Mouse (Mus musculus) forebrain, embryonic 16.5 days (tissue): ENCODE results near the gene Epop. TPM values are rescaled to one million over a fixed set of nuclear protein-coding genes. Genes with fewer than 3 reads are reported as not detected.

Experiments used
- ATAC-seq: fragments of 200-750 bp; cut with Nextera tagmentation; 2 replicates; pipeline ENCODE4 v1.8.0; 2017; ENCODE audit warnings: mild to moderate bottlenecking, moderate library complexity
- H3K27ac ChIP-seq: fragments of 300-500 bp; sonication (generic); 2 replicates; pipeline ENCODE4 v1.5.1; 2014; ENCODE audit warnings: low read length, control low read depth
- H3K27me3 ChIP-seq: fragments of 300-500 bp; sonication (generic); replicated peaks from 2 replicates; pipeline ENCODE4 v1.6.1; 2014; ENCODE audit warnings: low read length; ENCODE audit not compliant: control insufficient read depth, insufficient read depth
- H3K36me3 ChIP-seq: fragments of 300-500 bp; sonication (generic); 2 replicates; pipeline ENCODE4 v1.6.1; 2014; ENCODE audit not compliant: control insufficient read depth, insufficient read depth
- H3K4me1 ChIP-seq: fragments of 300-500 bp; sonication (generic); replicated peaks from 2 replicates; pipeline ENCODE4 v1.6.1; 2014; ENCODE audit warnings: low read length; ENCODE audit not compliant: control insufficient read depth, insufficient read depth
- H3K4me2 ChIP-seq: fragments of 300-500 bp; sonication (generic); 2 replicates; pipeline ENCODE4 v1.6.1; 2014; ENCODE audit warnings: mild to moderate bottlenecking, low read length, control low read depth
- H3K4me3 ChIP-seq: fragments of 300-500 bp; sonication (generic); replicated peaks from 2 replicates; pipeline ENCODE4 v1.5.1; 2014; ENCODE audit warnings: mild to moderate bottlenecking, low read length, control low read depth
- H3K9ac ChIP-seq: fragments of 300-500 bp; sonication (generic); replicated peaks from 2 replicates; pipeline ENCODE4 v1.6.1; 2014; ENCODE audit warnings: low read depth, low read length, control low read depth
- H3K9me3 ChIP-seq: fragments of 300-500 bp; sonication (generic); 2 replicates; pipeline ENCODE4 v1.6.1; 2016; ENCODE audit warnings: low read length; ENCODE audit not compliant: control insufficient read depth
- WGBS: fragments of 180-500 bp; shearing (Covaris S2); extraction: QIAGEN DNeasy Blood & Tissue Kit; methylation state at CpG from one replicate; pipeline ENCODE4 v1.1.7; 2014; 5-methylcytosine and 5-hydroxymethylcytosine counted together
- microRNA-seq: library from miRNA; unstranded; fragments of <30 nt; microRNA quantifications from one replicate; pipeline ENCODE4, GENCODE M21; 2017
- polyA plus RNA-seq: library from polyadenylated mRNA; unstranded; fragments of >200 nt; fragmentation: Nextera tagmentation; extraction: Ambion mirVana; gene quantifications from 2 replicates; pipeline ENCODE4 v1.2.1, GENCODE M21; 2015

The Epop gene
- polyA plus RNA-seq, 1 experiment from 2014 or later = 2.1 TPM

GRCm38 (mm10) chr11:97585932-97586331, 43.6 kb downstream of the Epop start:
- WGBS = 74% methylated on average over 10 of the region's 10 CpGs

DNA sequence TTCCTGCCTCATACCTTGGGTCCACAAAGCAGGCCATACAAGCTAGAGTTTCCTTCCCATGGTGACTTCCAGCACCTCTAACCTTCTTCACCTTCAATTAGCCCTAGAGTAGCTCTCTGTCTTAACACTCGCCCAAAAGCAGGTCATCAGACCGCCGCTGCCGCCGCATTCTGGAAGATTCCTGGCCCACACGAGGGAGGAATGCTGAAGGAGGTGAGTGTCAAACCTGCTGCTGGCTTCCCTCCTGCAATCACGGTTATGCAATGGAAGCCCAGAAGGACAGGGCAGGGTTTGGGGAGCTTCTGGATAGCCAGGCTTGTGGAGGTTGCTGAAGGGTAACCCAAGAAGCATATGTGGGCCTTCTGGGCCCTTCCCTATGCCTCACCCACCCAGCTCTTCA, 45.0 kb downstream of the Epop start:
- Histone ChIP-seq H3K9ac (no peak overlapping the region), H3K9me3 (no peaks in the 10 kb centered on the region), H3K4me3 (no peak overlapping the region), H3K4me1 (peaks cover 4% of the 10 kb centered on the region; the same call in 1 of the 2 replicates), H3K4me2 (no peak overlapping the region), H3K27ac (no peak overlapping the region), H3K27me3 (no peaks in the 10 kb centered on the region), H3K36me3 (no peaks in the 10 kb centered on the region)
- WGBS = 67% methylated on average over 7 of the region's 7 CpGs
- ATAC-seq = no peak

More at GRCm38 (mm10) chr11:97585932-97586331, 43.6 kb downstream of the Epop start:
- H3K4me3 ChIP-seq = no peak overlapping the region
- H3K9ac ChIP-seq = no peak overlapping the region
- ATAC-seq = no peak
- H3K27me3 ChIP-seq = no peaks in the 10 kb centered on the region
- H3K4me2 ChIP-seq = no peak overlapping the region
- H3K9me3 ChIP-seq = no peaks in the 10 kb centered on the region
- H3K27ac ChIP-seq = no peak overlapping the region
- H3K4me1 ChIP-seq = peaks cover 9% of the 10 kb centered on the region; the same call in 1 of the 2 replicates
- no peaks in the 10 kb centered on the region for H3K36me3 ChIP-seq

DNA sequence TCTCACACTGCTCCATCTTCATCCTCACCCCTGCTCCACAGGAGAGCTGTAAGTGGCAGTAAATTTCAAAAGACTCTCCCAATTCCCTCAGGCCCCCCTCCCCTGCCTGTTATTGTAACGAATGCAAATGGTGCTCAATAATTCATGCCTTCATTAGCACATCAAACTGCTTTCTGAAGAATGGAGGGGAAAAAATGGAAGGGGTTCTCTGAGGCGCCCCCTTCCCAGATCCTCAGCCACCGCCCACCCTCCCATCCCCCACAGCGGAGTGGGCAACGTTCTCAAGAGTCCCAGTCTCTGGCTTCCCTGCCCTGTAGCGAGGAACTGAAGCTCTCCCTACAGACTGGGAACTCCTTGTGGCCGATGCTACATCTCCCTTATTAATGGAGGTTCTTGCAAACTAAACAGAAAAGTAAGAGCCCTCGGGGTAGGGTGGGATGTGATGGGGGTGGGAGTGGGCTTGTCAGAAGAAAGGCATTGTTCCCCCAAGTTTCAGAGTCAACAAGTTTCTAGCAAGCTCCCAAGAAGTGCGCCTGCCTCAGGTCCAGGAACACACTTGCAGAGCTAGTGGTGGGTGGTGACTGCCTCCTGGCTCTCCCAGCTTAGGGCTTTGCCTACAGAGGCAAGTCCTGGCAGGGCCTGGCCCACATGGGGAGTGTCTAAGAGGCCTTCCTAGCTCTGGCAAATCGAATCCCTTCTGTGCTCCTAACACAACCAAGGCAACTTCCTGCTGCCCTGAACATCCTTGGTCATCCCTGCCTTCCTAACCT, 50.2 kb downstream of the Epop start:
- no peak overlapping the region for H3K27ac ChIP-seq
- peaks cover 17% of the 10 kb centered on the region for H3K4me1 ChIP-seq
- H3K9ac ChIP-seq = no peak overlapping the region
- ATAC-seq = no peak
- 8% methylated on average over 10 of the region's 10 CpGs for WGBS
- no peaks in the 10 kb centered on the region for H3K27me3 ChIP-seq
- no peaks in the 10 kb centered on the region for H3K36me3 ChIP-seq
- no peak overlapping the region for H3K4me3 ChIP-seq
- H3K9me3 ChIP-seq = no peaks in the 10 kb centered on the region
- no peak overlapping the region for H3K4me2 ChIP-seq

- Histone ChIP-seq H3K9ac (no peak overlapping the region), H3K9me3 (no peaks in the 10 kb centered on the region), H3K4me1 (peaks cover 24% of the 10 kb centered on the region), H3K4me3 (no peak overlapping the region), H3K27ac (no peak overlapping the region), H3K4me2 (no peak overlapping the region), H3K27me3 (no peaks in the 10 kb centered on the region), H3K36me3 (no peaks in the 10 kb centered on the region)
- 27% methylated on average over 2 of the region's 2 CpGs for WGBS
- ATAC-seq = no peak
Observed at GRCm38 (mm10) chr11:97578286-97578685, 51.2 kb downstream of the Epop start.

Small RNA genes lying within 50 kb of the gene (microRNA-seq; reads per million reads assigned to microRNA genes)
- gene Gm24158 (not detected), gene Mir6927 (not detected)

Other genes with a start within 250 kb of the Epop start
- 6.9 and 7.5 TPM in 2 replicates for gene Arhgap23, start 214.2 kb downstream of the Epop start, polyA plus RNA-seq
- 0.29 and 1.2 TPM in 2 replicates for gene 4933428G20Rik, start 129.4 kb downstream of the Epop start, polyA plus RNA-seq
- 7.0 and 9.9 TPM in 2 replicates for gene Srcin1, start 53.5 kb downstream of the Epop start, polyA plus RNA-seq
- gene Mllt6, start 33.7 kb upstream of the Epop start, polyA plus RNA-seq = 4.2 and 5.1 TPM in 2 replicates
- 14.6 and 15.4 TPM in 2 replicates for gene Cisd3, start 56.1 kb upstream of the Epop start, polyA plus RNA-seq
- gene Pcgf2, start 70.8 kb upstream of the Epop start, polyA plus RNA-seq = 14.8 and 19.8 TPM in 2 replicates
- 403 and 431 TPM in 2 replicates for gene Psmb3, start 73.7 kb upstream of the Epop start, polyA plus RNA-seq
- 4.1 and 4.7 TPM in 2 replicates for gene Pip4k2b, start 115.0 kb upstream of the Epop start, polyA plus RNA-seq
- gene Cwc25, start 136.9 kb upstream of the Epop start, polyA plus RNA-seq = 17.1 and 19.5 TPM in 2 replicates
- gene 1700001P01Rik, start 146.2 kb upstream of the Epop start, polyA plus RNA-seq = 0.57 and 0.85 TPM in 2 replicates
- 298 and 306 TPM in 2 replicates for gene Rpl23, start 152.7 kb upstream of the Epop start, polyA plus RNA-seq
- 140 and 159 TPM in 2 replicates for gene Lasp1, start 169.3 kb upstream of the Epop start, polyA plus RNA-seq
- 21.1 and 24.1 TPM in 2 replicates for gene B230217C12Rik, start 211.1 kb upstream of the Epop start, polyA plus RNA-seq